Mouse (Mus musculus) heart, embryonic 14.5 days (tissue): ENCODE measurements around the gene Sema4b. TPM values are rescaled to one million over a fixed set of nuclear protein-coding genes. Genes with fewer than 3 reads are reported as not detected.
A peak's percentile ranks its signal among the peaks of the same experiment; 100 is the strongest.

Experiments
- ATAC-seq: fragments of 200-750 bp; cut with Nextera tagmentation; 2 replicates; pipeline ENCODE4 v1.8.0; 2017; ENCODE audit warnings: low read depth, moderate TSS enrichment; ENCODE audit not compliant: insufficient number of reproducible peaks, insufficient read depth, low FRiP score
- H3K27ac ChIP-seq, 2 experiments: fragments of 200-500 bp in 1 of 2; fragments of 300-500 bp in 1 of 2; sonication (generic) in 1 of 2; replicated peaks in 1 of 2; 2 replicates each; pipeline ENCODE4 v1.5.1; 2012 to 2014; ENCODE audit warnings: low read depth in 2 of 2, low read length in 2 of 2, control low read depth in 1 of 2, mild to moderate bottlenecking in 1 of 2, mixed read lengths in 1 of 2; ENCODE audit not compliant: control insufficient read depth in 1 of 2, insufficient read depth in 1 of 2
- H3K27me3 ChIP-seq: fragments of 300-500 bp; sonication (generic); 2 replicates; pipeline ENCODE4 v1.6.1; 2014; ENCODE audit warnings: mild to moderate bottlenecking, low read length, control low read depth; ENCODE audit not compliant: control insufficient read depth, insufficient read depth
- H3K36me3 ChIP-seq: fragments of 300-500 bp; sonication (generic); 2 replicates; pipeline ENCODE4 v1.6.1; 2014; ENCODE audit warnings: mild to moderate bottlenecking, control low read depth, low read length, mixed read lengths; ENCODE audit not compliant: control insufficient read depth, insufficient read depth
- H3K4me1 ChIP-seq, 2 experiments: fragments of 200-500 bp in 1 of 2; fragments of 300-500 bp in 1 of 2; sonication (generic) in 1 of 2; 2 replicates each; pipeline ENCODE4 v1.6.1; 2012 to 2014; ENCODE audit warnings: low read length in 2 of 2, control low read depth in 1 of 2, mixed read lengths in 1 of 2; ENCODE audit not compliant: control insufficient read depth in 2 of 2, insufficient read depth in 2 of 2
- H3K4me2 ChIP-seq: fragments of 300-500 bp; sonication (generic); 2 replicates; pipeline ENCODE4 v1.6.1; 2014; ENCODE audit warnings: mild to moderate bottlenecking, low read length
- H3K4me3 ChIP-seq, 2 experiments: fragments of 200-500 bp in 1 of 2; fragments of 300-500 bp in 1 of 2; sonication (generic) in 1 of 2; 2 replicates each; pipeline ENCODE4 v1.5.1; 2012 to 2014; ENCODE audit warnings: low read length in 2 of 2, mild to moderate bottlenecking in 2 of 2, control low read depth in 1 of 2, low read depth in 1 of 2, moderate library complexity in 1 of 2; ENCODE audit not compliant: control insufficient read depth in 1 of 2, insufficient read depth in 1 of 2
- H3K9ac ChIP-seq: fragments of 300-500 bp; sonication (generic); 2 replicates; pipeline ENCODE4 v1.6.1; 2014; ENCODE audit warnings: mild to moderate bottlenecking, low read length
- H3K9me3 ChIP-seq: fragments of 300-500 bp; sonication (generic); 2 replicates; pipeline ENCODE4 v1.6.1; 2016; ENCODE audit warnings: low read length, control low read depth; ENCODE audit not compliant: control insufficient read depth
- WGBS: fragments of 180-500 bp; shearing (Covaris S2); extraction: QIAGEN DNeasy Blood & Tissue Kit; methylation state at CpG from one replicate; pipeline ENCODE4 v1.1.7; 2014; 5-methylcytosine and 5-hydroxymethylcytosine counted together
- polyA plus RNA-seq: library from polyadenylated mRNA; unstranded; fragments of >200 nt; fragmentation: Nextera tagmentation; extraction: Ambion mirVana; gene quantifications from 2 replicates; pipeline ENCODE4 v1.2.1, GENCODE M21; 2014

Sema4b gene
- polyA plus RNA-seq, 1 experiment from 2014 or later, result 12.4 TPM

GRCm38 (mm10) chr7:80165432-80165831 is 21.2 kb upstream of the Sema4b start:
- Histone ChIP-seq H3K9me3 (no peaks in the 10 kb centered on the region), H3K9ac (no peak overlapping the region), H3K27ac (no peak overlapping the region), H3K36me3 (no peaks in the 10 kb centered on the region), H3K27me3 (no peaks in the 10 kb centered on the region), H3K4me3 (no peak overlapping the region), H3K4me1 (peaks cover 10 to 17% of the 10 kb centered on the region in 2 experiments), H3K4me2 (no peak overlapping the region)
- WGBS, result 81% methylated on average over 5 of the region's 5 CpGs
- ATAC-seq, result no peak

- Histone ChIP-seq H3K9me3 (no peaks in the 10 kb centered on the region), H3K9ac (no peak overlapping the region), H3K27me3 (no peaks in the 10 kb centered on the region), H3K4me1 (peaks cover 13 to 22% of the 10 kb centered on the region in 2 experiments), H3K36me3 (no peaks in the 10 kb centered on the region), H3K27ac (no peak overlapping the region; a peak in 1 of 4 replicates), H3K4me3 (no peak overlapping the region), H3K4me2 (no peak overlapping the region)
- ATAC-seq, result no peak; the same call in 1 of the 2 replicates
- WGBS, result 25% methylated on average over 7 of the region's 7 CpGs
These were observed 19.9 kb upstream of the Sema4b start for GRCm38 (mm10) chr7:80166740-80167139.

GRCm38 (mm10) chr7:80169847-80170246 is 16.8 kb upstream of the Sema4b start:
- H3K9me3 ChIP-seq, result no peaks in the 10 kb centered on the region
- H3K4me3 ChIP-seq, result no peak overlapping the region
- no peak overlapping the region for H3K9ac ChIP-seq
- no peak overlapping the region for H3K4me2 ChIP-seq
- no peak overlapping the region for H3K27ac ChIP-seq
- no peaks in the 10 kb centered on the region for H3K36me3 ChIP-seq
- WGBS, result 78% methylated on average over 2 of the region's 2 CpGs
- ATAC-seq, result no peak
- H3K4me1 ChIP-seq, result peaks cover 22 to 31% of the 10 kb centered on the region in 2 experiments
- H3K27me3 ChIP-seq, result no peaks in the 10 kb centered on the region

- H3K36me3 ChIP-seq, result no peaks in the 10 kb centered on the region
- no peaks in the 10 kb centered on the region for H3K9me3 ChIP-seq
- no peaks in the 10 kb centered on the region for H3K27me3 ChIP-seq
- peak overlapping the region; percentile 34 to 78; a peak in 2 of 4 replicates for H3K27ac ChIP-seq
- ATAC-seq, result peak; percentile 49
- WGBS, result 25% methylated on average over 8 of the region's 8 CpGs
- no peak overlapping the region for H3K4me3 ChIP-seq
- peaks cover 20 to 29% of the 10 kb centered on the region in 2 experiments for H3K4me1 ChIP-seq
- peak overlapping the region; percentile 2; the same call in 1 of the 2 replicates for H3K4me2 ChIP-seq
- H3K9ac ChIP-seq, result 0 out of 2 replicates have a peak overlapping the region, but pooled peaks have one; percentile 35
These were observed 15.3 kb upstream of the Sema4b start for GRCm38 (mm10) chr7:80171345-80171744.

- Histone ChIP-seq H3K9ac (no peak overlapping the region; the same call in 1 of the 2 replicates), H3K4me2 (no peak overlapping the region), H3K4me1 (peaks cover 15 to 20% of the 10 kb centered on the region in 2 experiments), H3K27me3 (no peaks in the 10 kb centered on the region), H3K36me3 (no peaks in the 10 kb centered on the region), H3K27ac (peak overlapping the region in 1 of 2 experiments; percentile 34; a peak in 1 of 4 replicates), H3K9me3 (no peaks in the 10 kb centered on the region), H3K4me3 (no peak overlapping the region)
- ATAC-seq, result no peak
- 74% methylated on average over 8 of the region's 8 CpGs for WGBS
These were observed 14.3 kb upstream of the Sema4b start for GRCm38 (mm10) chr7:80172069-80172956.

- Histone ChIP-seq H3K4me2 (no peak overlapping the region), H3K36me3 (no peaks in the 10 kb centered on the region), H3K4me1 (peaks cover 25 to 31% of the 10 kb centered on the region in 2 experiments), H3K9ac (no peak overlapping the region), H3K4me3 (no peak overlapping the region), H3K9me3 (no peaks in the 10 kb centered on the region), H3K27me3 (no peaks in the 10 kb centered on the region), H3K27ac (no peak overlapping the region)
- no peak for ATAC-seq
- 57% methylated on average over 3 of the region's 3 CpGs for WGBS
These were observed 10.5 kb upstream of the Sema4b start for GRCm38 (mm10) chr7:80176159-80176558.

- no peak for ATAC-seq
- H3K9ac ChIP-seq, result no peak overlapping the region
- H3K4me2 ChIP-seq, result no peak overlapping the region
- WGBS, result 92% methylated on average over 3 of the region's 3 CpGs
- H3K4me1 ChIP-seq, result peaks cover 16 to 25% of the 10 kb centered on the region in 2 experiments
- H3K4me3 ChIP-seq, result no peak overlapping the region
- H3K9me3 ChIP-seq, result no peaks in the 10 kb centered on the region
- H3K27ac ChIP-seq, result no peak overlapping the region
- H3K36me3 ChIP-seq, result no peaks in the 10 kb centered on the region
- H3K27me3 ChIP-seq, result no peaks in the 10 kb centered on the region
These were observed 9.2 kb upstream of the Sema4b start for GRCm38 (mm10) chr7:80177438-80177837.
